Mouse (Mus musculus) MEL-GATA-1-ER (cell line): ENCODE measurements at regions not wholly inside any gene's neighbourhood (a gene's known extent, or its start where the extent isn't known, plus 50 kb on each side); places are given as distances from the start of the nearest gene placed in this dataset.

Source experiments
- DNase-seq: peaks from one replicate; pipeline ENCODE4 v3.0.0-alpha.2; 2012; ENCODE audit warnings: low read depth; ENCODE audit errors: extremely low read depth

GRCm38 (mm10) chr5:64401737-64402136 lies 245.6 kb downstream of the Tbc1d1 start:
- DNase-seq = no peak

- no peak for DNase-seq
Observed at GRCm38 (mm10) chr5:64403077-64403981, 247.2 kb downstream of the Tbc1d1 start.

DNA sequence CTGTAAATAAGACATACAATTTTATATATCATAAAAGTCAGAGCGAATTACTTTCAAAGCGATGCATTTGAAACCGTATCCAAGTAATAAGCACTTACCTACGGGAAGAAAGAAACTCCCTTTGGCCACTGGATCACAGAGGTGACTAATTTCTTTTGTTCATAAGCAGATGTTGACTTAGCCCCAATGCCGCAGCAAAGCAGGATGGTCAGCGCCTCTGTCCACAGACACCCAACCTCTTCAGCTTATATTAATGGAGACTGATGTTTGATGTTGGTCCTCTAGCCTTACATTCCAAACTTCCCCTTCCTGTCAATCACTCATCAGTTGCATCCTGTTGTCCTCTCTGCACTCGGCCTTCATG lies 247.9 kb downstream of the Tbc1d1 start:
- DNase-seq = no peak

DNA sequence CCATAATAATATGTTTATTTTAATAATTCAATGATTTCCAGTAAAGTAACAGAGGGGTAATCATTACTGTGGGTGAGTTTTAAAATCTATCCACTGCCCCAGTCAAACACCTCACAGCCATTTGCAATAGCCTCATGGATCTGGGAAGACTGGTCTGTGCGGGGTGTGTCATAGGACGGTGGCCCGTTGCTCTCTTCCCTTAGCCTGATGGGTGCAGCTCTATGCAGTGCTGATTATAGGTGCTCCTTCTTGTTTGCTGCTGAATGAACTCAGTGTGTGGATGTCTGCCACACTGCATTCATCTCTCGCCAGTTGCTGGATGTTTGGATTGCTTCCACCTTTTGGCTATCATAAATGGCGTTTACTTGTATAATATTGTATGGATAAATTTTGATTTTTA lies 248.4 kb downstream of the Tbc1d1 start:
- DNase-seq = no peak

DNA sequence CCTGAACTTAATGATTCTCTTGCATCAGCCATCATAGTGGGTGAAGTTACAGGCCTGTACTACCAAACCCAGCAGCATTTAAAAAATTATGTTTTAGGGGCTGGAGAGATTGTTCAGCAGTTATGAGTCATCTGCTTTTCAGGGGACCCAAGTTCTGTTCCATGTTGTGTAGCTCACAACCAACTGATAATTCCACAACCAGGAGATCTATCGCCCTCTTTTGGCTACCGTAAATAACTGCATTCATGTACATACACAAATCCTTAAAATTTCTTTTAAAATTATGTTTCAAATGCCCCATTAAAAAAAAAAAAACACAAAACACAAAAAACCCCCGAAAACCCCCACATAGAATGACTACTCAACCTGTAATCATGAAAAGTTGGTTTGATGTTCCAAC lies 252.8 kb downstream of the Tbc1d1 start:
- no peak for DNase-seq

GRCm38 (mm10) chr5:64410621-64411020 lies 254.5 kb downstream of the Tbc1d1 start:
- no peak for DNase-seq

DNA sequence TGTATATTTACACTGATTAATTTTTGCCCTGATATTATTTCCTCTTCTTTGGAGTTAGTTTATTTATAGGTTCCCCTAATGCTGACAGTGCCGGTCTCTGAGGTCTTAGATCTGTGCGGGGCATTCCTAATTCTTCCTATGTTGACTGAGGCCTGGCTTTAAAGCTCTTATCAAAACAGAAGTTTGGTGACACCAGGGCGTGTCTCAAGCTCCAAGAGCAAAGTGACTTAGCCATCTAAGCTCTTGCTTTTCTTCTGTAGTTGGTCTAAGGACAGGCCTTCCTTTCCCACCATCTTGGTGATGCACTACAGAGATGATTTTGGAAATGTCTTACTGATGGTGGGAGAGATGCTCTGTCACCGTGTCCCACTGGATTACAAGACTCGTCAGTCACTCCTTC lies 258.4 kb downstream of the Tbc1d1 start:
- no peak for DNase-seq

GRCm38 (mm10) chr5:64419395-64419794 lies 263.3 kb downstream of the Tbc1d1 start:
- no peak for DNase-seq

- no peak for DNase-seq
Observed at GRCm38 (mm10) chr5:64422787-64423587, 266.9 kb downstream of the Tbc1d1 start.

GRCm38 (mm10) chr5:64428822-64429221 lies 272.7 kb downstream of the Tbc1d1 start:
- DNase-seq = no peak

GRCm38 (mm10) chr5:64430501-64430900 lies 274.4 kb downstream of the Tbc1d1 start:
- DNase-seq = no peak

GRCm38 (mm10) chr5:64431624-64432023 lies 275.5 kb downstream of the Tbc1d1 start:
- DNase-seq = no peak

GRCm38 (mm10) chr5:64433786-64434185 lies 277.7 kb downstream of the Tbc1d1 start:
- no peak for DNase-seq

DNA sequence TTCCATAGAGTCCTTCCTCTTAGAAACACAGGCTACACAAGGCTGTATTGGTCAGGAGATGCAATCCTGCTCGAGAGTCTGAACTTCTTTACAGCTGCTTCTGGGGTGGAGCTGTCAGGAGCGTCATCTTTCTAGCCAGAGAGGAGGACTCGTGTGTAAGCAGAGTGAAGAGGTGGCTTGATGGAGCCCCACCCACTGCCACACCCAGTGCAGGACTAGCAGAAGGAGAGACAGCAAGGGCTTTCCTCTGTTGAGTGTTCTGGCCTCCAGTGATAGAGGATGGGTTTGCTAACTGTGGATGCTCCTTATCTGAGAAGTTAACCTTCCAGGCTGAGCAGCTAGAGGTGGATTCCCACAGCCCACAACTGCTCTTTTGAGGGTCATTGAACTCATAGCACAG lies 279.4 kb downstream of the Tbc1d1 start:
- peak; percentile 13 for DNase-seq

GRCm38 (mm10) chr5:64435958-64436357 lies 279.9 kb downstream of the Tbc1d1 start:
- no peak for DNase-seq

- DNase-seq = no peak
Observed at GRCm38 (mm10) chr5:64437720-64438119, 281.6 kb downstream of the Tbc1d1 start.

GRCm38 (mm10) chr5:64438446-64439134 lies 282.5 kb downstream of the Tbc1d1 start:
- no peak for DNase-seq

DNA sequence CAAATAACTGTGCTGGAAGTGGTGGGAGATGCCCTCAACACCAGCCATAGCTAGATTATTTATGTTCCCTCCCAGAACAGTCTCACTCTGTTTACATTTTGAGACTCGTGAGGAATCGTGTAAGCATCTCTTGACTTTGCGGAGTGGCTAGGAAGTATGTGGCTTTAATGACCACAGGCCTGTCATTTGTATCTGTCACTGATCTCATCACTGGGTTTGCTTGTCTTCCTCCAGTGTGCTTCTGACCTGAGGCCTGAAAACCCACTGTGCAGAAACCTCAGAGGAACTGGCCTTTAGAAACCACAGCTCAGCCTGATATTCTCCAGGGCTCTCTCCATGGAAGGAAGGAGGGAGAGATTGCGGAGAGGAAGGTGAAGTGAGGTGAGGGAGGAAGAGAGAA lies 291.7 kb downstream of the Tbc1d1 start:
- DNase-seq = no peak

- DNase-seq = no peak
Observed at GRCm38 (mm10) chr5:64452668-64453334, 296.7 kb downstream of the Tbc1d1 start.

DNA sequence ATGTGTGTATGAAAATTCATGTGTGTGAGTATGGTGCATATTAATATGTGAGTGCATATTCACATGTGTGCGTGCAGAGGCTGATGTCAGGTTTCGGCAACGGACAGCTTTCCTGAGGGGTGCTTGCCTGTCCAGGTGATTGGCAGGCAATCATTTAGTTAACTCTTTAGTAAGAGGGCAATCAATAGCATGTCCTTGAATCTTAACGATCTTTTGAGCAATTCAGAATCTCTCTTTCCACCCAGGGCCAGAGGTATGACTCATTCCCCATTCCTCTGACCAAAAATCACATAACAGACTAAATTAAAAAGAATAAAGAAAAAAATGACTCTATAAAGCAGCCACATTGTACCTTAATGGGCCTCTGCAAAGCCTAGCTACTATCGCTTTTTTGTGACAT lies 303.7 kb downstream of the Tbc1d1 start:
- no peak for DNase-seq

- DNase-seq = no peak
Observed at GRCm38 (mm10) chr5:64460891-64461290, 304.8 kb downstream of the Tbc1d1 start.
